Mouse (Mus musculus) neutrophil, adult 5-6 weeks (primary cell): ENCODE results near the gene Sall2. TPM values are rescaled to one million over a fixed set of nuclear protein-coding genes. Genes with fewer than 3 reads are reported as not detected.
"Not testable (repeated sequence)": the region's sequence is repeated elsewhere in the genome, so short reads cannot be mapped to it uniquely, and the experiment has no call there.

Source experiments
- ATAC-seq: fragments of 151-379, 151-347 bp; 2 replicates; pipeline ENCODE4 v1.8.0; 2017; ENCODE audit warnings: mild to moderate bottlenecking, moderate TSS enrichment; ENCODE audit not compliant: insufficient number of reproducible peaks, poor library complexity, low FRiP score, severe bottlenecking; ENCODE audit errors: extremely low read depth
- total RNA-seq: library from RNA; stranded (forward); fragments of 200-1000 nt; gene quantifications from 2 replicates; pipeline ENCODE4 v1.2.3, GENCODE M21; 2017

Sall2 gene
- total RNA-seq, 1 experiment from 2014 or later: 0.35 TPM

GRCm38 (mm10) chr14:52306100-52306499 lies 22.5 kb downstream of the Sall2 start:
- ATAC-seq: no peak

DNA sequence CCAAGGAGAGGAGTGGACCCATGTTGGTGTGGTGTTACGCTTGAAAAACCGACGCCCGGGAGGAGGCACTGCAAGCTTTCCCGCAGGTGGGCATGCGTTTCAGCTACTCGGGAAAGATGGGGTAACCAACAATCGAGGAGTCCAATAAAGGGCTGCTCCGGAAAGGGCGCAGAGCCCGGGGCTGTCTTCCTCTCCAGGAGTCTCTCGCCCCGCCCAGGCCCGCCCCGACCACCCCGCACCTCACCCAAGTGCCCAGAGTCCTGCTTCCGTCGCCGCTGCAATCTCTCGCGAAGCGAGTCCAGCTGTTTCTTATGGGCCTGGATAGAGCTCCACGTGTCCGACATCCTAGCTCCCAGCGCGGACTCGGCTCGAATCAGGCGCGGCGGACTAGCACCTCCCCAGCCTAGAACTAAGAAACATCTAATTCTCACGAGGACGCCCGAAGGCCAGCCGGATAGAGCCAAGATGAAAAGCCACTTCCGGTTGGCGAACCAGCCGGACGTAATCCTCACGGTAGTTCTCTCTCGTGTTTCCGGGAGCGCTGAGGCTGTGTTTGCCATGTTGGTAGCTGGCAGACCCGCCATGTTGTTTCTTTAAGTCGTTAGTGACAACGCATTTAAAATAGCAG lies 23.8 kb downstream of the Sall2 start, which contains the start of gene Mettl3:
Gene Mettl3 (minus strand): TSS at position 485 of the 628 bp plus-strand sequence.
- peak; percentile 95 for ATAC-seq

GRCm38 (mm10) chr14:52303517-52303916 lies 25.0 kb downstream of the Sall2 start:
- ATAC-seq: not testable (repeated sequence)

DNA sequence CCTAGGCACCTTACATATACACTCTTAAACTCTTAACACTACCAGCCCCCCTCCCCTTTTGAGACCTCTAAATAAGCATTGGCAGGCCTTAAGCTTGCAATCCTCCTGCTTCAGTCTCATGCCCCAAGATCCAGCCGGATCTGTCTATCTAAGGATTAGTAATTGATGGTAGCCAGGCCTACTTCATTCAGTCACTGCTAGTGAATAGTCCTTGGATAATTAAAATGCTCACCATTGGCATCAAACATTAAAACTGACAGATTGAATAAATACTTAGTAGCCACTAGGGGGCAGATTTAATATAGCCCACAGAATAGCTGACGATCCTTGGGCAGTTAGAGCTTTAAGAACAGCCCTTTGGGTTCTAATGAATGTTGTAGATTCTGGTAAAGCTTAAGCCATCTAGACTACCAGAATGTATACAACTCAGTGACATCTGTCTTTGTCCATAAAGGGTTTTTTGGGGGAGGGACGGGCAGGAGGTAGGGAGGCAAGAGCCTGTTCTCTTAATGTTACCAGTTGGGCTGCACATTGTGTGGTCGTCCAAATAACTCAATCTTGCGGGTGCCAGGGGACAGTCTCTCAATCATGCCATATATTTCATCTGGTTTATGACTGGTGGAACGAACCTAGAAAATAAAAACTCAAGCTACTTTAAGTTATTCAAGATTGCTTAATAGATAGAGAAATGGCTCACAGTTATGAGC lies 32.9 kb downstream of the Sall2 start:
- ATAC-seq: no peak

- no peak for ATAC-seq
Observed at GRCm38 (mm10) chr14:52284191-52284590, 44.4 kb downstream of the Sall2 start.

DNA sequence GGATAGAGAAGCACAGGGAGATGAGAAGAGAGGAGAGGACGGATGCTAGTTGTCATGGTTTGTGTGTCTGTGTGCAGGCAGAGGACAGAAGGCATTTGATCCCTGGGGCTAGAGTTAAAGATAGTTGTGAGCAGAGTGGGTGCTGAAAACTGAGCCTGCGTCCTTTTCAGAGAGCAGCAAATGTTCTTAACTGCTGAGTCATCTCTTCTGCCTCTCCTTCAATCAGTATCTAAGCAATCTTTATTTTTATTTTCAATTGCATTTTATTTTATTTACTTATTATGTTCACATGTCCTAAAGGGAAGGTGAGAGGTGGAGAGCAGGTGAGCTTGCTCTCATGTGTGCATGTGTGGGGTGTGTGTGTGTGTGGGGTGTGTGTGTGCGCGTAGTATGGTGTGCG lies 44.9 kb downstream of the Sall2 start:
- no peak for ATAC-seq

- no peak for ATAC-seq
Observed at GRCm38 (mm10) chr14:52279747-52280120, 48.8 kb downstream of the Sall2 start.

DNA sequence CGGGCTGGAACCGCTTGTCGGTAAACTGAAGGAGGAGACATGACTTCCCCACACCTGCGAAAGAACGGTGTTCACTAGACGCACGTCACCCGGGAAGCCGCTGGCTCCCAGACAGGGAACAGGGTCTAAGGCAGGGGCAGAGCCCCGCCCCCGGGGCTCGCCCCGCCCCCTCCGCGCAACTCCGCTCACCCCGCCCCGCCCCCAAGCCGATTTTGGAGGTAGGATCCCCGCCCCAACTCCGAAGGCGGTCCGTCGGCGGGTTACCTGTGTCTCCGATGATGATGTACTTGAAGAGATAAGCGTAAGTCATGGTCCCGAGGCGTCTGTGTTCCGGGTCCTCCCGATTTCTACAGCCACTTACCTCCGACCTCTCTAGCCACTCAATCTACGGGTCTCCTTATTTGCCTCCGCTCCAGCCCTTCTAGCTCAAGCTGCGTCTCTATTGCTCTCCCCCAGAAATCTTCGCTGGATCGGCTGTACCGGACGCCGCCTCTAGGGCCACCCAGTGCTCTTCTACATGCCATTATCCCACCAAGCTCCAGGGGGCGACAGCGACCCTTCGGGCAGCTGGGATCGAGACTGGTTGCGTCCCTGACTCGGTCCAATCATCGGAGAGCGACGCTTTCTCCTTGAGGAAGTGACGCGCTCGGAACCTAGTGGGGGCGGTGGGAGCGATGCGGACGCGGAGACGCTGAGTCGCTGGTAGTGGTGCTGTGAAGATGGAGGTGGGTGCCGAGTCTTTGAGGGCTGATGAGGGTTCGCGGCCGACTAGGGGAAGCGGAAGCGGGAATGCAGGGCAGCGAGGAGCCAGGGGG lies 49.4 kb downstream of the Sall2 start, which contains the start of the genes Tox4 and Rab2b:
Gene Tox4 (plus strand): TSS at position 215 of the 815 bp plus-strand sequence.
Gene Rab2b (minus strand): TSS at position 614 of the 815 bp plus-strand sequence.
- ATAC-seq: peak; percentile 97

GRCm38 (mm10) chr14:52277210-52277609 lies 51.4 kb downstream of the Sall2 start:
- no peak for ATAC-seq

GRCm38 (mm10) chr14:52272781-52273180 lies 55.8 kb downstream of the Sall2 start:
- no peak for ATAC-seq

Other genes with a start within 250 kb of the Sall2 start
- gene Hnrnpc, start 224.7 kb downstream of the Sall2 start, total RNA-seq: 397 and 426 TPM in 2 replicates
- 42.0 and 46.1 TPM in 2 replicates for gene Rpgrip1, start 218.1 kb downstream of the Sall2 start, total RNA-seq
- gene Supt16, start 131.3 kb downstream of the Sall2 start, total RNA-seq: 97.9 and 102 TPM in 2 replicates
- 155 and 214 TPM in 2 replicates for gene Chd8, start 71.0 kb downstream of the Sall2 start, total RNA-seq
- 55.7 and 61.0 TPM in 2 replicates for gene Tox4, start 49.6 kb downstream of the Sall2 start, total RNA-seq
- gene Rab2b, start 49.2 kb downstream of the Sall2 start, total RNA-seq: 12.2 and 16.8 TPM in 2 replicates
- 88.0 and 97.4 TPM in 2 replicates for gene Mettl3, start 23.6 kb downstream of the Sall2 start, total RNA-seq
- gene Olfr1513, start 27.6 kb upstream of the Sall2 start, total RNA-seq: not detected in 2 replicates
- gene Olfr1512, start 50.4 kb upstream of the Sall2 start, total RNA-seq: not detected in 2 replicates
- not detected in 2 replicates for gene Olfr1511, start 68.6 kb upstream of the Sall2 start, total RNA-seq
- not detected in 2 replicates for gene Olfr1510, start 85.6 kb upstream of the Sall2 start, total RNA-seq
- not detected in 2 replicates for gene Olfr1509, start 114.2 kb upstream of the Sall2 start, total RNA-seq
- 0.12 TPM in 1 of 2 replicates, not detected in the other for gene Olfr1508, start 138.7 kb upstream of the Sall2 start, total RNA-seq
- not detected in 2 replicates for gene Olfr1507, start 167.0 kb upstream of the Sall2 start, total RNA-seq